Mouse (Mus musculus) lung, postnatal 14 days (tissue): ENCODE measurements around the gene Neo1.
"Not testable (repeated sequence)": the region's sequence is repeated elsewhere in the genome, so short reads cannot be mapped to it uniquely, and the experiment has no call there.

ENCODE experiments used
- DNase-seq: peaks from one replicate; pipeline ENCODE4 v3.0.0; 2021

The Neo1 gene

DNA sequence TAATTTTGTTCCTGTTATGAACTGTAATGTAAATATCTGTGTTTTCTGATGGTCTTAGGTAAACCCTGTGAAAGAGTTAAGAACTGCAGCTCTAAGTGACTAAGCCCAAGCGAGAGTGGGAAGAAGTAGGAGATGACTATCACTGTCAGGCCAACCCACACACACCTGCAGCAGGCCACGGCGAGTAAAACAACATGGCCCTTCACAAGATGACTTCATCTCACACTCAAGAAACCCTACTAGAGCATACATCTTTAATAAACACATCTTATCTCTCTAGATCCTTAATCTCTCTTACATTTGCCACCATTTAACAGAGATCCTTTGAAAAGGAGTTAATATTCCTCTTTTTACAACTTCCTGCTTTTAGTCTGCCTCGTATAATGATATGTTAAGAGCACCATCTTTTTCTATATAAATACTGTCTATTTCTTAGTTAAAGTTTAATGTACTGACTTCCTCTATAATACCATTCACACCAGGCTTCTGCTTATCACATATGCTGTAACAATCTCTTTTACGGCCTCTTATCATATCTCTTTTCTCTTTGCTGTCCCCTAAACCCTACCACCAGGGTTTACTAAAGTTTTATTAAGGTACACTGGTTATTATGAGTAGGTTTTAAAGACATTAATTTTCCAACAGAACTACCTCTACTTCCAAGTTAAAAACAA lies 46.8 kb downstream of the Neo1 start:
- no peak for DNase-seq

DNA sequence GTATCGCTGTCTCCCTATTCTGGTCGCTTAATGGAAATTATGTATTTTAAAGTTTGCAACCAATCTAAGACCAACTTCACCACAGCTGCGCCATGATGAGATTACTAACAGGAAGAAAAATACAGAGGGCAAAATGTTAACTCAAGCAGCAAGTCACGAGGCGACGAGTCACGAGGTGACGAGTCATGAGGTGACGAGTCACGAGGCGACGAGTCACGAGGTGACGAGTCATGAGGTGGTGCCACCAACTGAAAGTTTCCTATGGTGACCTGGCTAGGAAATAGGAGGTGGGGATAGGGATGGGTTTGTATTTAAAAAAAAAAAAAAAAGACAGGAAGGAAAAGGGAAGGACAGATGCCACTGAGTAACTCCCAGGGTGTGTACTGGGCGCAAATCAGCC lies 57.2 kb downstream of the Neo1 start:
- DNase-seq: no peak

DNA sequence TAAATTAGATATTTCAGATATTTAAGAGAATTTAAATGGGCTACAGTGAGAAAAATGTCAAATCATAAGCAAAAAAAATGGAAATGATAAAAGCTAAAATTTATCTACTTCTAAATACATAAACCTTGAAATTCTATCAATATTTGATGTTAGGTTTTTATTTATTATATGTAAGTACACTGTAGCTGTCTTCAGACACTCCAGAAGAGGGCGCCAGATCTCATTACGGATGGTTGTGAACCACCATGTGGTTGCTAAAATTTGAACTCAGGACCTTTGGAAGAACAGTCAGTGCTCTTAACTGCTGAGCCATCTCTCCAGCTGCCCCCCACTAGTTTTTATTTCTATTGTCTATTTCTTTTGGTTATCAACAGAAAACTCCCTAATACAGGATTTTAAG lies 65.1 kb downstream of the Neo1 start:
- DNase-seq: not testable (repeated sequence)

DNA sequence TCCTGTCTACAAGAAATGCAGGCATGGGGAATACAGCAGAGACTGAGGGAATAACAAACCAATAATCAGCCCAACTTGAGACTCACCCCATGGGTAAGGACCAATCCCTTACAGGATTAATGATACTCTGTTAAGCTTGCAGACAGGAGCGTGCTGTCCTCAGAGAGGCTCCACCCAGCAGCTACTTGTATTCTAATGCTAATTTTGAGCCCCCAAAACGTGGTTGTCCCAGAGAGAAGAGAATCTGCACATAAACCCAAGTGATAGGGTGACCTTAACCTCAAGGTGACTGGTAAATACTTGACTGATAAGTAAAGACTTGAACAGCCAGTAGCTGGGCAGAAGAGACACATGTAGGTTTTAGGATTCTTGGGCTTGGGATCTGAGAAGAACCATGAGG lies 68.9 kb downstream of the Neo1 start:
- no peak for DNase-seq

DNA sequence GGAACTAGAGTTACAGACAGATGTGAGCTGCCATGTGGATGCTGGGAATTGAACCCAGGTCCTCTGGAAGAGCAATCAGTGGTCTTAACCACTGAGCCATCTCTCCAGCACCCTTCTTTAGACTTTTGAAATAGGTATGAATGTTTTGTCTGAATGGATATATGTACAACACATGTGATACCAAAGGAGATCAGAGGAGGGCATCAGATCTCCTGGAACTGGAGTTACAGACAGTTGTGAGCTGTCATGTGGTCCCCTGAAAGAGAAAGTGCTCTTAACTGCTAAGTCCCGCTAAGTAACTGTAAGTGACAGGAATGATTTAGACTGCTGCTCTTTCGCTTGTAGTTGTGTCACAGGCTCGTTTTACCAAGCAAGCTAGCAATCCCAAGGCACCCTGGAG lies 80.7 kb downstream of the Neo1 start:
- DNase-seq: no peak

DNA sequence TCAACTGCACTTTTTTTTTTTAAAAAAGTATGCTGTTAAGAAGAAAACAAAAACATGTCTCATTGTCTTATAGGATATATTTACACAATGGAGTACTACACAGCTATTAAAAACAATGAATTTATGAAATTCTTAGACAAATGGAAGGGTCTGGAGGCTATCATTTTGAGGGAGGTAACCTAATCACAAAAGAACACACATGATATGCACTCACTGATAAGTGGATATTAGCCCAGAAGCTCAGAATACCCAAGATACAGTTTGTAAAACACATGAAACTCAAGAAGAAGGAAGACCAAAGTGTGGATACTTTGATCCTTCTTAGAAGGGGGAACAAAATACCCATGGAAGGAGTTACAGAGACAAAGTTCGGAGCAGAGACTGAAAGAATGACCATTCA lies 90.3 kb downstream of the Neo1 start:
- not testable (repeated sequence) for DNase-seq

DNA sequence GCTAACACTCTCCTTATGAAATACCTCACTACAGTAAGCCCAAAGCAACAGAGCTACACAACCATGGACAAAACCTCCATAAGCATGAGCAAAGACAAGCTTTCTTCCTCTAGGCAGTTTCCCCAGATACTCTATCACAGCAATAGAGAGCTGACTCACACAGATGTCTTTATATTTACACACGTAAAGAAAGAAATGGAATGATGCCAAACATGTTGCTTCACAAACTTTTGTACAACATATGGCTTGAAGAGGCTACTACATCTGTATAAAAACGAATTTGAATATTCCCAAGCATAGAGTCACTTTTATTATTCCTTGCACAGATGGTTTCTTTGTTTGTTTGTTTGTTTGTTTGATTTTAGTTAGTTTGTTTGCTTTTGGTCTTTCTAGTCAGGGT lies 101.5 kb downstream of the Neo1 start:
- DNase-seq: no peak

DNA sequence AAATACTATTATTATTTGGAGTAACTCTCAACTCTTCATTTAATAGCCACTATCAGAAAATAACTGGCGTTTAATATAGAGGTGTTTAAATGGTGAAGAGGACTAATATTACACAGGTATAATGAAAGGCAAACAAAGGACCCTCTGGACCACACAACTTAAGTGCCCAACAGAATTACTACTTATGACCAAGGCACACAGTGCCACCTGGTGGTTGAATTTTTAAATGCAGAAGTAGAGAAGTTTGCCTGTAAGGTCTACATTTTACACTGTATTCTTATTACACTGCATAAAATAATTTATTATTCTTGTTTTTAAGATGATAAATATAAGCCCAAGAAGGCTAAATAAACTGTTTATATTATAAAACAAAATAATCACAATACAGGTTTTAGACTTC lies 108.1 kb downstream of the Neo1 start:
- peak; percentile 58 for DNase-seq

DNA sequence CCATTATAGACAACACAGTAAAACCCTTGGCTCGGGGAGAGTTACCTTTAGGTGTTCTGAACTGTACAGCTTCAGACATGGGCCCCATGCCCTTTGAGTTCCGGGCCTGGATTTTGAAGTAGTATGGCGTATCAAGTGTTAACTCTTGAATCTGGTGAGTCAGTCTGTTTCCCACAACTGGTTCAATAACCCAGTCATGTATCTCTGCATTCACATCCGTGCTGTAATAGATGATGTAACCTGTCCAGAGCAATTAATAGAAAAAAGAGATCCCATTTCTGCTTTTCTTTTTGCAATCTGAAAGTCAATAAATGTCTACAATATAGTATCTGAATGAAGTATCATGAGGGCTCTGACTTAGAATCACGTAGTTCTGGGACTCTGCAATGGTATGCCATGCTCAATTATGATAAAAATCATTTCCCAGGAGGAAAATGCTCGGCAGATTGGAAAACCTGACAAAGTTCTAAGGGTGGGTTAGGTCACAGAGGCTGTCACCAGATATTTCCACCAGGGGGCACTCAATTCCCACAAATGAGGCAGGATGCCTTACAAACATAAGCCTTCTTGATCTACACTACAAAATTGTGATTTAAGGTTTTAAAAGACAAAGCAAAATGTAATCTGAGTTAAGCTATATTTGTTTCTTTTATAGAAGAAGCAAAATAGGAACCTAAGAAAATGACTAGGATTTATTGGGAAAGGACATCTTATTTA lies 133.2 kb downstream of the Neo1 start:
- peak; percentile 68 for DNase-seq

DNA sequence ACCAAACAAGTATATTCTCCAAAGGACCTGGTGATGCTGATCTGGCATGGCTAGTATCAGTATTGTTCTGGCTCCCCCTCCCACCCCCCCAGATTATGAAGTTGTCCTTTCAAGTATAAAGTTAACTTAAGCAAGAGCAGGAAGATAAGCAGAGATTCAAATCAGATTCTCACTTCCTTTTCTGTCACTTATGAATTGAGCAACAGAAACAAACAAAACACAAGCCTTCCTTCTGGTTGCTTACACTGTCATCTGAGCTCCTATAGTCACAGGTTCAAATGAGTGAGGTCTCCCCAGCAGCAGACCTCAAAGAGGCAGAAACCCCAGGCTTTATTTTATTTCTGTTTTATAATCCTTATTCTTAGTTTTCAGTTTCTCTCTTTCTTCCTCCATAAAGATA lies 136.6 kb downstream of the Neo1 start:
- DNase-seq: no peak

DNA sequence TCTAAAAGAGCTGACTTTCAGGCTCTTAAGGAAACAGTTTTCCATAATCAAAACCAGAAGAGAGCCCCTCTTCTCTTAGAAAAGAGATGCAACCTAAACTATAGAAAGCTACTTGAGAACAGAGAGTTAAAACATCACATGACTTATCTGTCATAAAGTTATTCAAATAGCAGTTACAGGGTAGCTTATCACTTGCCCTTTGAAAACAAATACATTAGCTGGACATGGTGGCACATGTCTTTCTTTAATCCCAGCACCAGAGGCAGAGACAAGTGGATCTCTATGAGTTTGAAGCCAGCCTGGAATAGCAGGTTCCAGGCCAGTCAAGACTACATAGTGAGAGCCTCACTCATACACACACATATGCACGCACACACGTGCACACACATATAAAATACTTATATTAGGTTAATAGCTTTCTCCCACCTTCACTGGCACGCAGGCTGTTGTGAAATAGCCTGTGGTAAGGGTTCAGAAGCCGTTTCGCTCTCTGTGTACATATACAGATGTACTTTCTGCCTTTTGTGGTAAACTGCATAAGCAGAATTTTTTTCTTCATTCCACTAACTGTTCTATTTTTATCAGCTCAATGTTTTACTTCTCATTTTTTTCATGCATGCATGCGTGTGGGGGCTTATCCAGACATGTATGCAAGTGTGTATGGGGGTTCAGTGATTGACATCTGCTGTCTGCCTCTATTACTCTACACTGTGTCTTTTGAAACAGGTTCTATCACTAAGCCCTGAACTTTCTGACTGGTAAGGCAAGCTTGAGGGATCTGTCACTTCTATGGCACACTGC lies 144.2 kb downstream of the Neo1 start:
- DNase-seq: no peak

DNA sequence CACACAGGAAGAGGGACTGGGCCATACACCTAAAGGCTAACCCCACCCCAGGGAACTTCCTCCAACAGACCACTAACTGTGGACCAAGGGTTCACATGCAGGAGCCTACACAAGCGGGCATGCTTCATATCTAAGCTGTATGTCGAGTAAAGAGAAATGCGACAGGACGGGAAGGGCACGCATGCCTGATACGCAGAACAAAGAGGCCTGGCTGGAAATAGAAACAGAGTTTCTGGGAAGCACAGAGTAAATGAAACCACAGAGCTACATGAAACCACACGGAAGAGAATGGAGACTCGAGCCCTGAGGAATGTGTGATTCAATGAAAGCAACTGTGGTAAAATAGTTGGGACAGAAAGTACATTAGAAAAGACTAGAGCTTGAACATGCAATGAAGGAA lies 145.3 kb downstream of the Neo1 start:
- DNase-seq: no peak

DNA sequence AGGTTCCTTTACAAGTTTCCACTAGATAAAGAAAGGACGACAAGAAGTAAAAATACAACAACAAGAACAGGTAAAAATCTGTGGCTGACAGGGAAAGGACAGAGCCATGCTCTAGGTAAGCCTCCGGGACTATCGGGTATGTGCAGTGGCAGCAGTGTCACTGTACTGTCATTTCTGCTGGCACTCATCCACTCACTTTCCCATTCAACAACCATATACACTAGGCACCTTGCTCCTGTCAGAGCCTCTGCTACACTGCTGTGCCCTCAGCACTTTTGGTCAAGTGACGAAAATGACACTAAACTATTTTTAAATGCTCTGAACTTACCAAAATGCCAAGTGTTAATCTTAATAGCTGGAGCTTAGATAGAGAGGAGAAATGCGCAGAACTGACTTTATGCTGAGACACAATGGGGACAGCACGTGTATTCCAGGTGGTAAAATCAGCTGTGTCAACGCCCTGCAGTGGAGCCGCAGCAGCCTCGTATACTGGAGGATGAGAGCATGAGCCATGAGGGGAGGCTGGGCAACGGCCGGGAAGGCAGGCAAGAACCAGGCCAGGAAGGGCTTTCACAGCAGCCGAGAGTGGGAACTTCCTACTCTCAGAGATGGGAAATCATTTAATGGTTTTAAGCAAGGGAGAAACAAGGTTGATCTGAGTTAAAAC lies 146.3 kb downstream of the Neo1 start:
- no peak for DNase-seq

DNA sequence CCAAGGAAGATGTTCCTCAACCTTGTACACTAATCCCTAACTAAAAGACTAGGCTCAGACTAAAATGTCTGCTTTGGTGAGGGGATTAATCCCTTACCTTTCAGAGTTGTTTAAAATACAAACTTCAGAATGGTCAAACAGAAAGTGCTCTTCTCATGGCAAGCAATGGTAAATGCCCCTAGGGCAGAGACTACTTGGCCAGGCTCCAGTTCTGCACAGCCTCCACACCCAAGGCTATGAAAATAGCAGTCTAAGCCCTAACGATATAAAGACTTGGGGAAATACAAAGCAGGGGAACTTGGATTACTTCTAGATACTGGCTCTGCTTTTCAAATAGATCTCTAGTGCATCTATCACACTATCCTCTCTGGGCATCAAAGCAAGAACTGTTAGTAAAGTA lies 153.6 kb downstream of the Neo1 start:
- no peak for DNase-seq

DNA sequence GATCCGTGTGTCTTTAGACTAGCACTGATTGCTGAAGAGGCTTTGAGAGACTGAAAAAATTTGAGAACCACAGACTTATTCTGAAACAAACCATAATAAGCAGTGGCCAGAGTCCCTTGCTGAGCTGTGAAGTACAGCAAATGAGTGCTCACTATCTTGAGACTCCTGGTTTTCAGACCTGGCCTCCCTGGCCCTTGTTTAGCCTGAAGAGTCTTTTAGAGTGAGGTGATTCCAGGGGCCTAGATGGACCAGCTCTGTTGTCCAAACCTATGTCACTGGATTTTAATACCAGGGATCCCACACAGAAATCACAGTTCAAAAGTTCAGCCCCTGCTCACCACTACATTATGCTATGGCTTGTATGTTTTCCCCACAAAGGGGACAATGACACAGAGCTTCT lies 156.4 kb downstream of the Neo1 start:
- DNase-seq: no peak

DNA sequence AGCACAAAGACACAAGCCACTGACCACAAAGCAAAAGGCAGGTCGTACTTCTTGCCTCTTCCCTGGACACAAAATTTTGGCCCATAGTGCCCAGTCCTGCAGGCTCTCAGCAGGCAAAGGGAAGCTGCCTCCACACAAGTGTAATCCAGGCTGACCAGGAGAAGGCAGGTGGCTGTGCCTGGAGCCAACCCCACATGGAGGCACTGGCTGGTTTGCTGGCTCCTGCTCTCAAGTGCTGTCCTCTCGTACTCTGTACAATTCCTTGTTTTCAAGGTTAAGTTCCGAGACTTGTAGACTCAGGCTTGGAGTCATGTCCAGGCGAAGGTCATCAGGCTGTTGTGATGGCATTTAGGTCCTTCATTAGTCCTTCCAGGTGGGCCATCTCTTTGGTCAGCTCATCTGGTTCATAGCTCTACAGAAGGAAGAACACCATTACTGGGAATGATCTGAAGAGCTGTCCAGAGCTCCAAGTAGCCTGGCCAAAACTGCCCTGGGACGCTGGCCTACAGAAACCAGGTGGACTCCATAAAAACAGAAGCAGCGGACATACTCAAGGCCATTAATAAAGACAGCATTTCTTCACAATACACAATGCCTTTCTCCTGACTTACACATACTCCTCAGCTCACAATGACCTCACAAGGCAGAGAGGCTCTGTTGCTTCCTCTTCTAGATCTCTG lies 159.2 kb downstream of the Neo1 start:
- DNase-seq: no peak

DNA sequence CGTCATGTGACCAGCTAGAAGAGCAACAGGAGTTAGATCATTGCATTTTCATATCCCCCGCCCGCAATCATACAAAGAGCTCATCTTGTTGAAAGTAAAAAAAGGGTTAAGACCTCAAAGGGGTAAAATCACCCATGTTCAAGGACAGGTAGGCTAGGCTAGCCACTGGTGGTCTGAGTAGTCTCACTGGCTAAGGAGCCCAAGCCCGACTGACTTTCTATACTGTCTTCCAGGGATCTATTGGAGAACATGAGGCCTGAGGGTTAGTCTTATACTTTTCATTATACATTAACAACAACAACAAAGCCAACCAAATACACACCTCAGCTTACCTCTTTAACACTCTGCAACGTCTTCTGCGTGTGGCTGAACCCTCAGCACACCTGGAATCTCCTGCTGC lies 160.8 kb downstream of the Neo1 start:
- DNase-seq: no peak

DNA sequence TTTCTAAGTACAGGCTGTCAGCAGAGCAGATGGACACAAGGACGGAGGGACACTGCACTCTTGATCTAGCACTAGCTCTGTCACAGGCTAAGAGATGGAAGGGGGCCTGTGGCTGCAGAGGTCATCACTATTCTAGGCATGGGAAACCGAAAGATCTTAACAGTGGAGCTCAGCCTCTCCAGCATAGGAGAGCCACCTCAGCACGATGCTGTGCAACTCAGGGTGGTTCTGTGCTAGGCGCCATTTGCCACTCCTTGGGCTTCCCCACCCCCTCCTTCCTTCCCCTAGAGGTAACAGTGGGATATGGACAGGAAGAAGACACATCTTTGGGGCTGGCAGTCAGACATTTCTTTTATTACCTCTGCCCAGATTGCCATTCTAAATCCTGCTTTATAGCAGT lies 161.9 kb downstream of the Neo1 start:
- no peak for DNase-seq

DNA sequence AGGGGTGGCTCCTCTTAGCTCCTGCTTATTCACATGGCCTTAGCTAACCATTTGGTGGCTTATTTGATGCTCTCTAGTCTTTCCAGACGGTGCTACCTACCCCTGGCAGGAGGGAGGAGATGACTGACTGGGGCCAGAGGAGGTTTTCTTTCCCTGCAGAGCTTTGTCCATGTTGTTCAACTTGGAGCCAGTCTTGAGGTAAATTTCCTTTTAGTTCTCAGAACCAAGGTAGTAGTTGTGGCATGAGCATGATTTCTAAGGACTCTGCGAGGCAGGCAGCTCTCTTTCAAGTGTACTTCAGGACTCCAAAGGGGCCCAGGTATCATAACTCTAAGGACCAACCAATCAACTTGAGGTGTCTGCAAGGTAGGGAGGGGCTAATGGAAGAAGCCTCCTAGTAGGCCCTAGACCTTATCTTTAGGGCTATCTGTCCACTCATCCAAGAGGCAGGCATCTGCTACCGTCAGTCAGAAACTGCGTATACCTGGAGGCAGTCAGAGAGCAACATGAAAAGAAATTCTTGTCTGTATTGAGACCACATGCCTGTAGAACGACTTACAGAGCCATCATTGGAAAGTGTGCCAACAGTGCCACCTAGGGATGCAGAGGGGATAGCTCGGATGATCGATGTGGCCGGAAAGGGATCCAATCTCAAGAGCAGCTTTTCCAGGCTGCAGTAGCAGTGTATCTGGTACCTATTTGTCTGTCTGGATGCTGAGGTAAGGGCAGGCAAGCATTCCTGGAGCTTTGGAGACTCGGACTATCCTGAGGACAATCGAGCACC lies 162.5 kb downstream of the Neo1 start:
- peak; percentile 67 for DNase-seq

DNA sequence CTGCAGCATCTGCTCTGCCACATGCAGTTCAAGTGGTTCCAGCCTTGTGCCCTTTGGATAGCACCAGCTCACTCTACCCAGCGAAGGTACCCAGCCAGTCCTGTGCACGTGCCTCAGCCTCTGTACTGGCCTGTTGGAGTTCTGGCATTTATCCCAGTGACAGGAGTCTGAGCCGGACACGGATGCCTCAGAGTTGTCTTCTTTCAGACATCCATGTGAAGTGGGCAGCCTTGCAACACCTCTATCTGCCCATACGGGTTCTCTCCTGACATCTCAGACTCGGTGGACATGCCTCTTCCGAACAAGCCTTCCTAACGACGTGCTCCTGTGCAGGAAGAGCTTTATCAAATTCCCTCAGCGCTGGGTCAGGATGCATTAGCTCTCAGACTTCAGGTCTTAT lies 165.1 kb downstream of the Neo1 start:
- DNase-seq: no peak

DNA sequence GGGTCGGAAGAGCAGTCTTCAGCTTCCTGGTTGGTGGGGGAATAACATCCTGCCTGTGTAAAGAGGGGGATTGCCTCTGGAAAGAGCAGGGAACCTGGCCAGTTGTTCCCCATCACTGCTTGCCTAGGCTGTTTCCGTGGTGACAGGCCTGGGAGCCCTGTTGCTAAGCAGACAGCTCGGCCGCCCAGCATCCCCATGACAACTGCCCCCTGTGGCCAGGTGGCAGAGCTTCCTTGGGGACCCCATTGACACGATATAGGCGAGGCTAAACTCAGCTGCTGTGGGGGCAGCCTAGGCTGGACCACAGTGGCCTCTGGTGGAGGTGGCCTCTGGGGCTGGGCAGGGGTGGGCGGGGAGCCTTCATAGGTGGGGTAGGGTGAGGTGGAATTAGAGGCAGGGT lies 172.4 kb downstream of the Neo1 start:
- no peak for DNase-seq

DNA sequence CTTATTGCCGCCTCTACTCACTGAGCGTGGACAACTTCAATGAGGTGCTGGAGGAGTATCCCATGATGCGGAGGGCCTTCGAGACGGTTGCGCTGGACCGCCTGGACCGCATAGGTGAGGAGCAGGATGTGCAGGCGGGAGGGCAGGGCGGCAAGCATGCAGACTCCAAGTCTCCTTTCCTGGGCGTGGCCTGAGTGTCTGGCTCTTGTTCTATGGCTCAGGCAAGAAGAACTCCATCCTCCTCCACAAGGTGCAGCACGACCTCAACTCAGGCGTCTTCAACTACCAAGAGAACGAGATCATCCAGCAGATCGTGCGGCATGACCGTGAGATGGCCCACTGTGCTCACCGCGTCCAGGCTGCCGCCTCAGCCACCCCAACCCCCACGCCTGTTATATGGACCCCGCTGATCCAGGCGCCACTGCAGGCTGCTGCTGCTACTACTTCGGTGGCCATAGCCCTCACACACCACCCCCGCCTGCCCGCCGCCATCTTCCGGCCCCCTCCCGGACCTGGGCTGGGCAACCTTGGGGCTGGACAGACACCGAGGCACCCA lies 177.1 kb downstream of the Neo1 start:
- DNase-seq: no peak
